Mouse (Mus musculus) erythroblast, embryonic 14.5 days (primary cell): ENCODE measurements around the gene Med22.

Experiments
- GATA1 ChIP-seq: IDR thresholded peaks from 2 replicates; pipeline ENCODE4 v1.6.1; 2012; ENCODE audit warnings: low read length, inconsistent platforms, mixed read lengths
- TAL1 ChIP-seq: IDR thresholded peaks from 3 replicates; pipeline ENCODE4 v1.6.1; 2012; ENCODE audit warnings: low read length, inconsistent platforms, mixed read lengths

GRCm38 (mm10) chr2:26932473-26933303 lies 22.2 kb upstream of the Med22 start:
- TF ChIP-seq GATA1 (no peak), TAL1 (no peak)
